Mouse (Mus musculus) urinary bladder, postnatal 4 days (tissue): ENCODE data around the gene 9130213A22Rik.
A peak's percentile ranks its signal among the peaks of the same experiment; 100 is the strongest.

Experiments used
- DNase-seq, 2 experiments: peaks; one replicate each; pipeline ENCODE4 v3.0.0; 2021 to 2022; ENCODE audit warnings: low spot score in 2 of 2

Gene 9130213A22Rik

DNA sequence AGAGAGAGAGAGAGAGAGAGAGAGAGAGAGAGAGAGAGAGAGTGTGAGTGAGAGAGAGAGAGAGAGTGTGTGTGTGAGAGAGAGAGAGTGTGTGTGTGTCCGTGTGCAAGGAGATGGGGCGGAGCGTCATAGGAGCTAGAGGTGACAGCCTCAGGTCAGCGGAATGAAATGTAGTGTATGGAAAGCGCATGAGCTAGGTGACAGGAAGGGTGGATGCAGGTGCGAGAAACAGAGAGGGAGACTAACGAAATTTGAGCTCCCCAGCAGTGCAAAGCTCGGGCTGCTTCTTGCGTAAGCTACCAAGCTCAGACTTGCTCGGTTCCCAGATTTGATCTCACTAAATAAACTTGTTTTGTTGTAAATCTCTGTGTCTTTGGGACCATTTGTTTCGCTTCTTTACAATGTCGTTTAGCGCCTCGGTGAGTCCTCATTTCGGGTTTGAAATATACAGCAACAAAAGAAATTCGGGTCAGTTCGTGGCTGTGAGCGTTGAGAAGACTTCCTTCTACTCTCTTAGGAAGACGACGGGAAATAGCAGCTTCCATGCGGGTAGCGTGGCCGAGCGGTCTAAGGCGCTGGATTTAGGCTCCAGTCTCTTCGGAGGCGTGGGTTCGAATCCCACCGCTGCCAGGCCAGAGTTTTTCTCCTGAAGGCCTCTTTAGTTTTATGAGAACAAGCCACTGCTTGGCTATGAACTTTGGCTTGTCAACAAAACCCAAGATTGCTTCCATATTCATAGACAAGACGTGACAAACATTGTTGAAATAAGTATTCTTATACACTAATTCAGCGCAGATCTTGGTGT, 1.5 kb upstream of the 9130213A22Rik start:
- peak; percentile 82 to 87 for DNase-seq

GRCm38 (mm10) chr11:69123056-69123692, 785 bp upstream of the 9130213A22Rik start:
- peak; percentile 85 to 87 for DNase-seq

DNA sequence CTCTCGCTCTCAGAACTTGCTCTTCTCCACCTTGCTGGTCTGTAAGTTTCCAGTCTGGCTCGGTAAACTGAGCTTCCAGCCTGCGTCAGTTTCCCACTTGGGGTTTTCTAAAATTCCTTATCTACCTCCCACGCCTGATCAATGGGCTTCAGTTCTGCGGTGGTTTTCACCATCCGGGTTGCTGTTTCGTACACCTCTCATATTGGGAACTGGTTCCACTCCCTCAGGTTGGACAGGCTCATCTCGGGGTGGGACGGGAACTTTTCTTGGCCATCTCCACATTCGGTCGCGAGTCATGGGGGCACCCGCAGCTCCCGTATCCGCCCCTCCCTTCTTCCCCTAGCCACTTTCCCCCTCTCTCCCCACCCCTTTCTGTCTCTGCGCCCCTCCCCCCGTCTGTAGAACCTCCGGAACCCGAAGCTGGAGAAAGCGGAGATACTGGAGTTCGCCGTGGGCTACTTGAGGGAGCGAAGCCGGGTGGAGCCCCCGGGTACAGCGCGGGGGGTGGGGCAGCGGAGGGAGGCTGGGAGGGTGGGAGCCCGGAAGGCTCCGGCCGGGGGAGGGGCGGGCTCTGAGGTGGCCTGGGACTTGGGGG, 551 bp downstream of the 9130213A22Rik start:
- no peak for DNase-seq

DNA sequence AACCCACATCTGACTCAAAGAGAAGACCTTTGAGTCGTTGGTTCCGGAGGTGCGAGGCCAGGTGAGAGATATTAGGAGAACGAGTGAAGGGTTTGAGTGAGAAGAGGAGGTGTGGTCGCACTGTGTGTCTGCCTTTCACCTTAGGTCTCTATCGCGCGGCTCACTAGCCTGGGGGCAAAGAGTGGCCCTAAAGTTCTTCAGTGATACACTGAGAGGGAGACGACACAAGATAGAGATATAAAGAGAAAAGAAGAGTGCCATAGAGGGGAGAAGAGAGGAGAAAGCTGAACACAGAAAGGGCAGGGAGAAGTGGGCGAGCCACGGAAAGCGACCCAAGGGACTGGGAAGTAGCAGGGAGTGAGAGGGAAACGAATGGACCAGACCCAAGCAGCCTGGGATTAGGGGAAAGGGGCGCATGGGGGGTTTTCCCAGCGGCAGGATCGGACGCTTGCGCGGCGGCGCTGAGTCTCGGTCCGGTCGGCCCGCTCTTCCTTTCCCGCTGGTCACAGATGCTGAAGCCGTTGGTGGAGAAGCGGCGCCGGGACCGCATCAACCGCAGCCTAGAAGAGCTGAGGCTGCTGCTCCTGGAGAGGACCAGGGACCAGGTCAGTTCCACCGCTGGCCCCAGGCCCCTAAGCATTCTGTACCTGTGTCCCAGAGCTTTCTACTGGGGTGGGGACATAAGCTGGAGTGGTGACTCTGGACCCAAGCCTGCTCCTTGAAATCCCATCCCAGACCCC, 1.2 kb downstream of the 9130213A22Rik start:
- DNase-seq, result no peak

GRCm38 (mm10) chr11:69120221-69121000, 2.0 kb downstream of the 9130213A22Rik start, which contains the start of gene Hes7:
TSS of gene Hes7 (plus strand) at chr11:69120404.
- no peak for DNase-seq

DNA sequence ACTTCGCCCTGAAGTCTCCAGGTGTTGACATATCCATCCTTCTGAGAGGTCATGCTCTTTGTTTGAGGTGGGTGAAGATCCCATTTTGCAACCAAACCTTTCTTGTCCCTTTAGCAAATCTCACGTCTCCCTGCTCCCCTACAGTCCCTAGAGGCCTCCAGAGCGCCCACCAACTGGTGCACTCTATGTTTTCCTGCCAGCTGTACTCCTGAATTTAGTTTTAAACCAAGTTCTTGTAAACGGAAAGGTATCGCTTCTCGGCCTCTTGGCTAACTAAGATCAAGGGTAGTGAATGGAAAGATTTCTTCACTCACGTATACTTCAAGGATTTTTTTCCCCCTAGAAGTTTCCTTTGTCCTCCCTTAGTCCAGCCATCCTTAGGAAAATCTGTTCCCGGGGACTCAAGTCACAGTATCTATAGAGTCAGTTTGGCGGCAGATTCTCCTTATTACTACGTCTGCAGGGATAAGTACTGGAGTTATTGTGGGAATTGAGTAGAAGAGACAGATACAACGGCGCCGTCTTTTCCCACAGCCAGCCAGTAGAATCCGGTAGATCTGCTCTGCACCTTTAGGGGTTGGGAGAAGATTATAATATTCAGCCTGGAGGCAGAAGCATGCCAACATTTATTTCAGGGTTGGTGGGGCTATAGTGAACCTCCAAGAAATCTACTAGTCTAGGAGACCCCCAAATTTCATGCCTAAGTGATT, 2.8 kb downstream of the 9130213A22Rik start:
- no peak for DNase-seq

DNA sequence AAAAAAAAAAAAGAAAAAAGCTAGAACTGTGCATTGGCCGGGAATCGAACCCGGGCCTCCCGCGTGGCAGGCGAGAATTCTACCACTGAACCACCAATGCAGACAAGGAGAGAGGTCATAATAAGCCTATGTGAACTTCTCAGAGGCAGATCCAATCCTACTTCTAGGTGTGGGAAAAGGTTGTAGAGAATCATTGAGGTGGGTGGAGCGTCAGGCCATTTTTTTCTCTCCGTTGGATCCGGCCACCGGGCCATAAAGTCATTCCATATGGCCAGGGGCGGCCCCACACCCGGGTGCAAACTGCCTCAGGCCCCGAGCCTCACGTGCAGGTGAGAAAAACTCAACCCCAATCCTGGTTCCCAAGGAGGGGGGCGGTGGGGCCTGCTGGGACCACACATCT, 3.6 kb downstream of the 9130213A22Rik start:
- peak; percentile 72 to 80 for DNase-seq

- peak in 1 of 2 experiments; percentile 60 for DNase-seq
Measured at GRCm38 (mm10) chr11:69117737-69118695, 4.4 kb downstream of the 9130213A22Rik start.

GRCm38 (mm10) chr11:69116843-69117242, 5.5 kb downstream of the 9130213A22Rik start:
- no peak for DNase-seq

GRCm38 (mm10) chr11:69114621-69115020, 7.8 kb downstream of the 9130213A22Rik start:
- DNase-seq, result no peak

GRCm38 (mm10) chr11:69114018-69114417, 8.4 kb downstream of the 9130213A22Rik start:
- no peak for DNase-seq

- no peak for DNase-seq
Measured at GRCm38 (mm10) chr11:69111865-69112264, 10.5 kb downstream of the 9130213A22Rik start.

- DNase-seq, result no peak
Measured at GRCm38 (mm10) chr11:69111051-69111810, 11.2 kb downstream of the 9130213A22Rik start.

DNA sequence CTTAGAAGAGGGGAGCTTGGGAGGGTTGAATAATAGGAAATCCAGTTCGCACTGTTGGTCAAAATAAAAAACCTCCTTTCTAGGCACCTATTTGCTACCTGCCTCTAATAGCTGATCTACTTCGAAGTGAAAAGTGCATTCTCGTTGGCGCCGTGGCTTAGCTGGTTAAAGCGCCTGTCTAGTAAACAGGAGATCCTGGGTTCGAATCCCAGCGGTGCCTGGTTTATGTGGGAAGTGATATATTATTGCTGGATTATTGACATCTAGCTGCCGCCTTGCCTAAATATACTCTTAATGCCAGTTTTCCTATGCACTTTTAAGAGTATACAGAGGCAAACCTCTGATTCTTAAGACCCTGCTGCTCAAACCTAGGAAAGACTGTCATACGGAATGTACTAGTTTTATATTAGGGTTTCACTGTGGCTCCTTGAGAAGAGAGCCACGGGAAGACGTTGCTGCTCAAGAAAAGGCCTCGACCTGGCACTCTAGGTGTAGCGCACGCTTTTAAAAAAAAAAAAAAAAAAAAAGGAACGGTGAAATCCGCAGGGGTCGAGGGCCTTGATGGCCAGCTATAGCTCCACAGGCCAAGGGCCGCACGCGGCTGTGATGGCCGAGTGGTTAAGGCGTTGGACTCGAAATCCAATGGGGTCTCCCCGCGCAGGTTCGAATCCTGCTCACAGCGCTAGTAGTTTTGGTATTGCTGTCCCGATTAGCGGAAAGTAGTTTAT, 11.9 kb downstream of the 9130213A22Rik start:
- peak; percentile 87 to 98 for DNase-seq

GRCm38 (mm10) chr11:69109032-69109900, 13.1 kb downstream of the 9130213A22Rik start:
- no peak for DNase-seq

GRCm38 (mm10) chr11:69108223-69108622, 14.2 kb downstream of the 9130213A22Rik start:
- no peak for DNase-seq

DNA sequence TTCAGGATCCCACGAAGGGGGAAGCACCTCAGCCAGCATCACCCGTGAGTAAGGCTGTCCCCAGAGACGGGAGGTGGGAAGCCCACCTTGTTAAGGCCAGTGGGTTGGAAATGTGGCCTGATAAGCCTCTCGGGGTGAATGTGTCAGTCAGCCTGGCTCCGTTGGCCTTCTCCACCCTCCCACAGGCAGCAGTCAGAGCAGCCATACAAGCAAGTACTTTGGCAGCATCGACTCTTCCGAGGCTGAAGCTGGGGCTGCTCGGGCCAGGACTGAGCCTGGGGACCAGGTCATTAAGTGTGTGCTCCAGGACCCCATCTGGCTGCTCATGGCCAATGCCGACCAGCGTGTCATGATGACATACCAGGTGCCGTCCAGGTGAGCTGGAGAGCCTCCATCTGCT, 14.7 kb downstream of the 9130213A22Rik start:
- no peak for DNase-seq
